Mouse (Mus musculus) right cerebral cortex, postnatal 36 days (tissue): ENCODE measurements at regions not wholly inside any gene's neighbourhood (a gene's known extent, or its start where the extent isn't known, plus 50 kb on each side); places are given as distances from the start of the nearest gene placed in this dataset.

Experiments used
- DNase-seq, 2 experiments: peaks; one replicate each; pipeline ENCODE4 v3.0.0; 2022; ENCODE audit warnings: low spot score in 2 of 2, mixed read lengths in 1 of 2

GRCm38 (mm10) chr17:87501098-87501497 is 54.4 kb upstream of the Calm2 start:
- no peak for DNase-seq

GRCm38 (mm10) chr17:87501687-87502387 is 55.1 kb upstream of the Calm2 start:
- DNase-seq = peak; percentile 67 to 77

DNA sequence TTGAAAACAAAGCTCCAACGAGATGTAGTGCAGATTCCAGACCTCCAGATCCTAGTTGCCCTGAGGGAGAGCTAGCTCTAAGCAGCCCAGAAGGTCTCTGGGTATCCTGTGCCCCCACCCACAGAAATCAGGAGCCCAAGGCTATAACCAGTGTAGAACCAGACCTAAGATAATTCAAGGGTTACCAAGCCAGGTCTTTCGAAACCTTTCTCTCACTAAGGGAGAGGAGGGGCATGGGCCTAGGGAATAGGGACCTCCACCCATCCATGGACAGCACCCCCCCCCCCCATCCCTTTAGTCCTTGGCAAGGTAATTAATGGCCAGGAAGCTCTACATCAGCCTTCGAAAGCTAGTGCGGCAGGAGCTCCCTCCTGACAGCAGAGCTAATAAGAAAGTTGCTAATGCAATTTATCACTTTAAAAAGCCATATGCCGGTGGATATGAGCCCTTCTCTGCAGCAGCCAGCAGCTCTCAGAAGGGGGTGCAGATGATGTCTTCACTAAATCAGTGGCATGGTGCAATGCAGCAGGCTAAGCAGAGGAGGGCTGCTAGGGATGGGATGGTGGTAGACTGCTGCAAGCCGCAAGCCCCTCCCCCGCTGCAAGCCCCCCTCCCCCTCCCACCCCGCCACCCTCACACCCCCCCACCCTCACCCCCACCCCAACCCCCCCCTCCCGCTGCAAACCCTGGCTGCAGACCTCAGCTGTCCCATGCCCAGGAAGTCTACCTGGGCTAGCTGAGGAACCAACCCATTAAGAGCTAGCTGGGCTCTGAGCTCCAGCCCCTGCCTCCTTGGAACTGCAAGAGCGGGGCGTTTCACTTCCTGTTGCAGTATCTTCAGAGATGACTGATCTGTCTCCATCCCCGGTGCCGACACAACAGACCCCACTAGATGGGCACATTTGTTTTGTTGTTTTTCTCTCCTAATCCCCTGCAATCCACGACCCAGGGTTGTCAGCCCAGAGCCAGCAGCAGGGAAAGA is 55.9 kb upstream of the Calm2 start:
- no peak for DNase-seq

GRCm38 (mm10) chr17:87503491-87503890 is 56.8 kb upstream of the Calm2 start:
- DNase-seq = no peak

- DNase-seq = no peak
Observed at GRCm38 (mm10) chr17:87504960-87505681, 58.4 kb upstream of the Calm2 start.

DNA sequence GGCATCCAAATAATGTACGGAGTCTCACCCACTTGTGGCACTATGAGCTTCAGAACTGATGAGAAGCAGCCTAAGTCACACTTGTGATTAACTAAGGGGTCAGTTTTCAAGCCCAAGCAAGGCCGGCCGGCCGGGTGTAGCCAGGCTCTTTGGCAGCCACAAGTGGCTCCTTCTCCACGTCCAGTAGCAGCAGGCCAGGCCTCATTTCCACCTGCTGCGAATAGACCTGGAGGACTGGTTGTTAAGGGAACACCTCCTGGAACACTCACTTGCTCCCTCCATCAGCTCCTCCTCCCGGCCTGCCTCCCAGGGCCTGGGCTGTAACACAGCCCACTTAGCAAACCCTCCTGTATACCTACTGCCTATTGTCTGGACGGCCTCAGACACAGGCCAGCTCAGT is 61.1 kb upstream of the Calm2 start:
- DNase-seq = no peak

GRCm38 (mm10) chr17:87508582-87509253 is 62.0 kb upstream of the Calm2 start:
- DNase-seq = no peak

DNA sequence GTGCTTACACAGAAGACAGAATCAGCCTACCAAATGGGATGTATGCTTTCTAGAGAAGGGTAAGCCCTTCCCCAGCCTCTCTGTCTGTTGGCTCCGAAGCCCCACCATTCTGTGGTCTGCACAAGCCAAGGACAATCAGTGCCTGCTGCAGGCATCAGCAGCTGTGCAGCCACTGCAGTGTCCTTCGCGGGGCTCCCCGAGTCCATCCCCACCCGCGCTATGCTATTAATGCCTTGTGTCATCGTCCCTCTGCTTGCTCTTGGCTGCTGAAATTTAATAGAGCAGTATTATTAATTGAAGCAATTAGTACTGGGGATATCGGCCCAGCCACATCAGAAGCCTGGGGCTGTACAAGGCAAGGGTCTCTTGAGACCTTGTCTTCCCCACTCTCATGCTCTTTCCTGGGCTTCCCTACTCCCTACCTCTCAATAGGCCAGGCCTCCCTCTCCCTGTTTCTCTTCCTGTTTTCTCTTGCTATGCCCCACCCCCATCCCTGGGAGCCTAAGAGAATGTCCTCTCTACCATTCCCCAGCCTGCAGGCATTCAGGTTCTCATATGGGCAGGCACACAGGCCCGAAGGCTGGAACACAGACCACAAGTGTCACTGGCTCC is 65.4 kb upstream of the Calm2 start:
- DNase-seq = no peak

GRCm38 (mm10) chr17:87513822-87514221 is 67.1 kb upstream of the Calm2 start:
- no peak for DNase-seq

DNA sequence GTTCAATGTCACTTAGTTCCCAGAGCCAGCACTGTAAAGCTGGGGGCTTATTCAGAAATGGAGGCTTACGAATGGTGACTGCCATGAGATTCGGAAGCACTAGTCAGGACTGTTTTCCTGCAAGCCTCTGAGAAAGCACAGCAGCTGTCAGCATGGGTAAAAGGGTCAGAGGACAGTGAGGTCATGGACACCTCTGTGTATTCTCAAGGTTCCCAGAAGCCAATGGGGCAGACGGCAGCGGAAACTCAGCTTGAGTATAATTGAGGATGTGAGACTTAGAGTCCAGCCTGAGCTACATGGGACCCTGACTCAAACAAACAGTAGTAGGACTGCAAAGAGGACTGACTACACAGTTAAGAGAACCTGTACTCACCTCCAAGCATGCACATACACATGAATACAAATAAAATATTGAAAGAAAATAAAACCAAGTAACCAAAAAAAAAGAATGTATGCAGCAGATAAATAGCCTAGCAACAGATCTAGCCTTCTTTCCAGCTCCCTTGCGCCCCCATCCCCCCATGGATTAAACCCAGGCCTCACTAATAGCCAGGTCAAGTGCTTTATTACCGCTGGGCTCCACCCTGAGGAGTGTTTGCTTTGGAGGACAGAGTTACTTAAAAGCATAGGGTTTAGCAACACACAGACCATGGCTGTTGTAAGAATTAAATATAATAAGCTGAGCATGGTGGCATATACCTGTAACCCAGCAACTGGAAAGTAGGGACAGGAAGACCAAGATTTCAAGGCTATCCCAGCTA is 67.8 kb upstream of the Calm2 start:
- DNase-seq = no peak

DNA sequence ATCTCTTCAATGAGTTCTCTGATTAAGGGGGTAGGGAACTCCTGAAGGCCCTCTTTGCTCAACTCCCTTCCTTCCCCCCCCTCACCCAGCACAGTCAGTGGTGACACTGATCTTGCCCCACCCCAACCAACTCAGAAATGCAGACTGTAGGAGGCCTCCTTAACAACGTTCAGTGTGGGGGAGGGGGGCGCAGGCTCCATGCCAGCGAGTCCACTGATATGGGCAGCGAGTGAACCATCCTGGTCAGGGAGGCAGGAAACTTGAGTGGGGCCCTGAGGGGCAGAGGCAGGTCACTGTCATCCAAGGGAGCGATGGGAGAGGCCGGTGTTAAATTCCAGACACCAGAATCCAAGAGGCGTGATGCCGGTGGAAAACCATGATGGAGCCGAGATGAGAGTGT is 70.5 kb upstream of the Calm2 start:
- no peak for DNase-seq

GRCm38 (mm10) chr17:87519454-87519853 is 72.7 kb upstream of the Calm2 start:
- DNase-seq = no peak

GRCm38 (mm10) chr17:87520841-87521240 is 74.1 kb upstream of the Calm2 start:
- DNase-seq = no peak

- DNase-seq = peak in 1 of 2 experiments; percentile 26
Observed at GRCm38 (mm10) chr17:87521622-87522151, 75.0 kb upstream of the Calm2 start.

- DNase-seq = peak; percentile 38
Observed at GRCm38 (mm10) chr17:87522500-87523091, 75.9 kb upstream of the Calm2 start.

GRCm38 (mm10) chr17:87523643-87524042 is 76.9 kb upstream of the Calm2 start:
- no peak for DNase-seq

DNA sequence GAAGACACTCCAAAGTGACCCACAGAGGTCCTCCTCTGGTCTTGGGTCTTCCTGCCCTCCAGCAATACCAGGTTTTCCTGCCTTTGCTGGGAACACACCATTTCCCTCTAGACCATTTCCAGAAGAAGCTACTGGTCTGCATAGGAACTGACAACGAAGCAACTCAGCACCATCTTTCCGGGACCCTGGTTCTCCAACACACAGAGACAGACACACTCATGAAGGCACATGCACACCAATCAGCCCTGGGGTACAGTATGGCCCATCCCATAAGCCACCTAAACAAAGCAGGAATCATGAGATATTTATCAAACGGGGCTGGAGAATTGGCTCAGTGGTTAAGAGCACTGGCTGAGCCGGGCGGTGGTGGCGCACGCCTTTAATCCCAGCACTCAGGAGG is 80.4 kb upstream of the Calm2 start:
- DNase-seq = no peak

GRCm38 (mm10) chr17:87530162-87530817 is 83.6 kb upstream of the Calm2 start:
- peak; percentile 59 to 68 for DNase-seq

DNA sequence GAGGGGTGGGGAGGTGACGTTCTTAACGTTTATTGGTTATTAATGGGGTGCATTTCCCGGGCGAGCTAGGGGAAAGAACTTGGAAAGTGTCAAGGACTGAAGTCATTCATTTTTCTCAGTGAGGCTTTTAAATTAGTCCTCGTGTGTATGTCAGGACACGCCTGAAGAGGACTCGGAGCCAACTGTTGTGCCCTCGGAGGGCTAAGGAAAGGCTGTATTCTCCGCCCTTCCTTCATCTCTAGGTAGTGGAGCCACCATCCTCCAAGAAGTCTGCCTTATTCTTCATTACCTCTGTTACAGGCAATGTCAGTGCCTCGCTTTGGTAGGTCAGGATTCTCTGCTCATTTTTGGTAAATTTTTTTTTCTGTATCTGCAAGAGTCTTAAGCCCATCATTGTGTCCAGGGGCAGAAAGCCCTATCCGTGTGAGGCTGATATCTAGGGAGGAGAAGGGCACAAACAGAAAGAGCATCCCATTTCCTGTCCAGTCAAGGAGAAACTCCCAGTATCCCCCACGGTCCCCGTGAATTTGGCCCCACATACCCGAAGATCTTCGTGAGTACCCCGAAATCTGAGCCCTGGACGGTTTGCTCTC is 84.2 kb upstream of the Calm2 start:
- DNase-seq = no peak
